Mouse (Mus musculus): Measurements from ENCODE around the gene 2300009A05Rik.

Gene 2300009A05Rik

DNA sequence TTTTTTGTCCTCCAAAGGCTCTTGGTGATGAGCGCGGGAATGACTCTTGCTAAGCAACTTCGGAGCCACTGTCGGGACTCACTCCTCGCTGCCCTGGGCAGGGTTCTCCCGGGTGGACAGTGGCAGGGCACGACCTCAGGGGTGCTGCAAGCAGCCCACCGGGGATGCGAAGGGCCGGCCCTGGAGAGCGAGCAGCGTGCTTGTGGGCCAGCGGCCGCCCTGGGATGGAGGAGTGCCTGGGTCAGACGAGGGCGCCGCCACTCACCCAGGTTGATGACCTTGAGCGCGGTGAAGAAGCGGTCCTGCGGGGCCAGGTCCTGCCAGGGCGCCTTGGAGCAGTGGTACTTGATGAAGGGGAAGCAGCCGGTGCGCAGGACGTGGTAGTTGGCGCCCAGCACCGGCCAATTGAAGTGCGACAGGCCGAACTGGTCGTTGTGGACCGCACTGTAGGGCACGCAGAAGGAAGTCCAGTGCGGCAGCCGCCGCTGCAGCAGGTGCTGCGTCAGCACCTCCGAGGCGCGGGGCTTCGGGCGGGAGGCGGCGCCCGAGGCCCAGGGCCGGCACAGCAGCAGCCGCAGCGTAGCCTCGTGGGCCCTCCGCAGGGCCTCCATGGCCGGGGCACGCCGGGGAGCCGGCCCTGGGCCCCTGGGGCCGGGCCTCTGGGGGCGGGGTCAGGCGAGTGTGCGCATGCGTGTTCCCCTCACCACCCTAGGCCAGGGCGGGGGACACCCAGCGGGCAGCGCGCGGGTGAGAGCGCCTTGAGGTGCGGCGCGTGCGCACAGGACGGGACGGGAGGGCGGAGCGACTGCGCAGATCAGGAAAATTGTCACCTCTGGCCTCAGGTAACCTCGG is at the start of gene 2300009A05Rik:
TSS of gene 2300009A05Rik (minus strand) at position 636 of the 852 bp plus-strand sequence.
- ChIA-PET CTCF (no interaction called here), POLR2A (no interaction called here)

GRCm38 (mm10) chr9:63443695-63444094 is 44.6 kb upstream of the 2300009A05Rik start:
- ChIA-PET POLR2A (no interaction called here), CTCF (no interaction called here)

DNA sequence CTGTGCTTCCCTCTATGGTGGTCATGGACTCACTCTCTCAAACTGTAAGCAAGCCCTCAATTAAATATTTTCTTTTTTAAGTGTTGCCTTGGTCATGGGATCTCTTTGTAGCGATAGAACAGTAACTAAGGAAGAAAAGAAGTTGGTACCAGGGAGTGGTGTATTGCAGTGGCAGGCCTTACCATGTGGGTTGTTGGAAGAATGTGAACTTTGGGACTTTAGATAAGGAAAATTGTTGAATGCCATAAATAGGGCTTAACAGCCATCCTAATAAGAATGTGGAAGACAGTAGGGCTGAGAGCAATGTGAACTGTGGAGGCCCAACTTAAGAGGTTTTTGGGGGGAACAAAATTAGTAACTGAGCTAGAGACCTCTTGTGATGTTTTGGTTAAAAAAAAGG is 31.6 kb upstream of the 2300009A05Rik start:
- CTCF ChIA-PET: no interaction called here
- POLR2A ChIA-PET: no interaction called here

DNA sequence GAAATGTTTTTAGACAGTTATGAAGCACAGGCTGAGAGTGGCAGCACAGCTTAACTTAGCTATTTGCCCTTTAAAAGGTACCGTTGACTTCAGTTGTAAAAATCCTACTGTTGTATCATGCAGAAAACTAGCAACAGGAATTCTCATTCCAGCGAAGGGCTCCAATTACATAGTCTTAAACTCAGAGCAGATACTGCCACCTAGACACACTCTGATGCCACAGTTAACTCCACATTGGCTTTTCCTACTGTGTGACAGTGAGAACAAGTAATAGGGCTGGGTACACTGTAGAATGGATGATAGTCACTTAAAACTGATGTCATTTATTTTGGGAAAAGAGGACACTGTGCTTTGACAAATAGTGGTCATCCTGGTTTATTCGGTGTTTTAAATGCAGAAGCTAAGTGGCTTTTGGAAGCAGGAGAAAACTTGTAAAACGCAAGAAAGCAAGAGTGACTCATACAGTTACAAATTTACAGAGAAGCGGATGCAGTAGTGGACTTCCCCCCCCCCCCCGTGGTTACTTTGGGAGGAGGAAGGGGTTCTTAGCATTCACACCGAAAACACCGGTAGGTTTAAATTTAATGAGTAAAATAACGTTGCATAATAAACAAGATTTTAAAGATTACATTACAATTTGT is 22.2 kb upstream of the 2300009A05Rik start:
- POLR2A ChIA-PET: no interaction called here
- CTCF ChIA-PET: no interaction called here

DNA sequence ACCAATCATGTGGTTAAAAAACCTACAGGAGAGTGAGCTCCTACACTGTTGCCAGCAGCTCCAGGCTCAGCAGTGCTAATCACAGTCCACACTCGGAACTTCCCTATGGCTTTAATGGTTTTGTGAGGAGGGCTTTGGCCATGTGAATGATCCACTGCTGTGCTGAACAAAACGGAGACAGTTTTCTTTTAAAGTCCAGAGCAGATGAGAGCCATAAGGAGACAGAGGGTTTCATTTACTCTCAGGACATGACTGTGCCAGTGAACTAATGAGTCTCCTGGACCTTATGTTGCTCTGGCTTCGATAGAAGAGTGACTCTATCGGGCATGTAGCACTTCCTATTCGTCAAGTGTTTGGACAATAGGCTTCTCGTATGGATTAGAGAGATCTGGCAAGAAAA is 21.4 kb upstream of the 2300009A05Rik start:
- CTCF ChIA-PET: interaction anchor here in 1 of 4 experiments (0.5 kb wide), 1 partner anchor 70 kb away, joined by 3 read pairs; no protein-coding TSS in a partner anchor
- POLR2A ChIA-PET: interaction anchor here in 1 of 4 experiments (1.0 kb wide), 1 partner anchor 8 kb away, joined by 4 read pairs; no protein-coding TSS in a partner anchor

DNA sequence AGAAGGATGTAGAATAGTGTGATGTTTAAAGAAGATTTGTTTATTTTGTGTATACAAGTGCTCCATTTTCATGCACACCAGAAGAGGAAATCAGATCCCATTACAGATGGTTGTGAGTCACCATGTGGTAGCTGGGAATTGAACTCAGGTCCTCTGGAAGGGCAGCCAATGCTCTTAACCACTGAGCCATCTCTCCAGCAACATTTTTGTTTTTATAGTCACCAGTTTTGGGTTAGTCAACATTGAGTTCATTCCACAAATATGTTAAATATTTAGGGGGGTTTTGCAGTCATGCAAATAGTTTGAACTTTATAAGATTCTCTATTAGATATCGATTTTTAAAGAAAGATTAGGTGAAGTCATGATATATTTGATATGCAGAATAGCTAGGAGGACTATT is 1.1 kb upstream of the 2300009A05Rik start:
- ChIA-PET CTCF (no interaction called here), POLR2A (no interaction called here)

- ChIA-PET CTCF (no interaction called here), POLR2A (interaction anchor here in 1 of 4 experiments (0.5 kb wide), 1 partner anchor 214 kb away, joined by 5 read pairs; no protein-coding TSS in a partner anchor)
Observed at GRCm38 (mm10) chr9:63399463-63399815, 393 bp upstream of the 2300009A05Rik start.

DNA sequence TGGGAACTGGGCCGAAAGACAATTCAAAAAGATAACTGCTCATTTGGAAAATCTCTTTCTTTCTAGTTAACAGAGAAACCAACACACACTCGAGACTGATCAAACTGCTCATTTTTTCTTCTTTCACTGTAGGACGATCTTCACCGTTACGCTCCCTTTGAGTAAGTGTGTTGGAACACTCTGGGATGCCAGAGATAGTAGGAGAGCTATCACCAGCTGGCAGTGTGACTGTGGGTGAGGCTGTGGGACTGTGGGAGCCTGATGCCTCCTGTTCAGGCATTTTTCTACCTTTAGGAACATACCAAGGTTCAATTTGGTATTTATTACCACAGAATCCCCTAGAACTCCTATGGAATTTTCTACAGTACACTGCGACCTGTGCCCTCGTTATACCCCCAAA is 3.4 kb downstream of the 2300009A05Rik start:
- ChIA-PET POLR2A (no interaction called here), CTCF (interaction anchor here in 1 of 4 experiments (0.7 kb wide), 1 partner anchor 636 kb away, joined by 4 read pairs; no protein-coding TSS in a partner anchor)

DNA sequence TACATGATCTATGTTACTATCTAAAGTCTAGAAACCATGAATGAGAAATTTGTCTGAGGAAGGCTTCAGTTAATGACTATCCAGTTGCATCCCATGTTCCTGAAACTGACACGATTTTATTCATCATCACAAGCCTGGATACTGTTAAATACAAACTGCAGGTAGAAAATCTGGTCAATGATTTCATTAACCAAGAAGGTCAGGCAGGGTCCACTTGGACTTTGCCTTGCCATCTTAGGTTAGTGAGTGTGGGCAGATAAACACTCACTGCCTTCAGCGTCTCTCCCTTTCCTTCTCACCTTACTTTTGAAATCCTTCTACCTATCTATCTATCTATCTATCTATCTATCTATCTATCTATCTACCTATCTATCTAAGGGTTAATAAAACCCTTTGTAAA is 7.7 kb downstream of the 2300009A05Rik start:
- POLR2A ChIA-PET: no interaction called here
- CTCF ChIA-PET: no interaction called here

DNA sequence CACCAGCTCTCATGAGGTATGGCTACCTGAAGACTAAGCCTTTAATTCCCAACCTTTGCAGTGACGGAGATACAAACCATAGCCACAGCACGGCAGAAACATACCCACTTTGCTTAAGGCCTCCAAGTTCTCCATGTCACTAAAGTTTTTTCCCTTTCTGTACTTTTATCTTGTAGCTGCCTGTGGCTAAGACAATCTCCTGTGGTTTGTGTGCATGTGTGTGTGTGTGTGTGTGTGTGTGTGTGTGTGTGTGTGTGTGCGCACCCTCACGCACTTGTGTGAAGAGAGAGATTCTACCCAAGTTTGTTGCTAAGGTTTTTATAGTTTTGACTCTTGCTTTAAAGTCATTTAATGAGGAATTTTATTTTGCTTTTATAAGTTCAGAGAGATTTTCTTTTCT is 16.3 kb downstream of the 2300009A05Rik start:
- POLR2A ChIA-PET: no interaction called here
- CTCF ChIA-PET: no interaction called here

DNA sequence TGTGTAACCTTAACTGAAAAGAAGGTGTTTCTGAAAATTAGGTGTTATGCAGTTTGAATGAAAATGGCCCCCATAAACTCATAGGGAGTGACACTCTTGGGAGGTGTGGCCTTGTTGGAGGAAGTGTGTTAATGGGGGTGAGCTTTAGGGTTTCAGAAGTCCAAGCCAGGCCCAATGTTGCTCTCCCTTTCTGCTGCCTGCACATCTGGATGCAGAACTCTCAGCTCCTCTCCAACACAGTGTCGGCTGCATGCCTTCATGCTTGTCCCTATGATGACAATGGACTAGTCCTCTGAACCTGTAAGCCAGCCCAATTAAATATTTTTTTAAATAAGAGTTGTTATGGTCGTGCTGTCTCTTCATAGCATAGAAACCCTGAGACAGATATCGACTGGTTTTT is 18.7 kb downstream of the 2300009A05Rik start:
- ChIA-PET POLR2A (no interaction called here), CTCF (no interaction called here)

DNA sequence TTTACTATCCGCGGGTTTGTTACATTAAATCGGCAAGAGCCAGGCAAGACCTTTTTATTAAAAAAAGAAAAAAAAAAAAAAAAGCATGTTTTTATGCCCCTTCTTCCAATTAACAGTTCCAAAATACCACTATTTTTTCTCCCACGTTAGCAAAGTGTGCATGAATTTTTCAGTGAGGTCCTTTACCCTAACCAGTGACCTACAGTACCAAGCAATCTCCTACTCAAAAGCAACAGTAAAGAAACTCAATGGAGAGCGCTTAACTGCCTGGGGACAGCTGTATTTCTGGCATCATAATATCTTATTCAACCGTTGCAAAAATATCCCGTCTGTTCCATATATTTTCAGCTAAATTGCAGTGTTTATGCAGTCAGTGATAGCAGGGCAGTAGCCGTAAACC is 20.9 kb downstream of the 2300009A05Rik start:
- POLR2A ChIA-PET: interaction anchor here in 3 of 4 experiments (0.6 to 1.9 kb wide), 14 partner anchors 10 to 689 kb away, joined by 3 to 6 read pairs (median 3); no protein-coding TSS in a partner anchor
- CTCF ChIA-PET: interaction anchor here in 1 of 4 experiments (0.7 kb wide), 1 partner anchor 87 kb away, joined by 5 read pairs; no protein-coding TSS in a partner anchor

GRCm38 (mm10) chr9:63377270-63378142 is 21.5 kb downstream of the 2300009A05Rik start, which contains the start of gene Map2k5:
Gene Map2k5 (minus strand): TSS chr9:63377902.
- POLR2A ChIA-PET: interaction anchor here (0.6 to 2.4 kb wide), 21 partner anchors 10 to 689 kb away, joined by 3 to 6 read pairs (median 3); no protein-coding TSS in a partner anchor
- CTCF ChIA-PET: interaction anchor here in 1 of 4 experiments (0.7 kb wide), 1 partner anchor 87 kb away, joined by 5 read pairs; no protein-coding TSS in a partner anchor

- CTCF ChIA-PET: interaction anchor here in 2 of 4 experiments (0.5 to 0.6 kb wide), 2 partner anchors 147 to 483 kb away, joined by 4 read pairs; no protein-coding TSS in a partner anchor
- POLR2A ChIA-PET: interaction anchor here in 2 of 4 experiments (0.6 to 2.2 kb wide), 3 partner anchors 13 to 30 kb away, joined by 4 to 6 read pairs (median 4); no protein-coding TSS in a partner anchor
Observed at GRCm38 (mm10) chr9:63373315-63373714, 25.7 kb downstream of the 2300009A05Rik start.

DNA sequence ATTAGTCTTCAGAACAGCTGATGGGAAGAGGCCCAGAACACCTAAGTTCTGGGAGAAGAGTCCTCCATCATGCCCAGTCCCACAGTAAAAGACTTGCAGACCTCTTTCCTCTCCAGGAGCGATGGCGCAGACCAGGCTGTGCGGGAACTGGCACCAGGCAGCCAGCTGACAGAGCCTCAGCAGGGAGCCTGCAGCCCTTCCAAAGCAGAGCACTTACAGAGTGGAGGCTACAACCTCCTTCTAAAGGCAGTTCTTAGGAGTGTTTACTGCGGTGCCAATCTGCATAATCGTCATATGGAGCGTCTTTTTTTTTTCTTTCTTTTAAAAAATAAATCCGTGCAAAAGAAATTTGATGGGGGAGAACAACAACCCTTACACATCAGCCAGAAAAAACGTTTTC is 26.5 kb downstream of the 2300009A05Rik start:
- CTCF ChIA-PET: interaction anchor here in 2 of 4 experiments (0.6 to 0.7 kb wide), 2 partner anchors 12 to 234 kb away, joined by 3 to 4 read pairs; no protein-coding TSS in a partner anchor
- POLR2A ChIA-PET: interaction anchor here in 3 of 4 experiments (0.6 to 2.2 kb wide), 4 partner anchors 12 to 882 kb away, joined by 4 to 6 read pairs (median 5); no protein-coding TSS in a partner anchor

- POLR2A ChIA-PET: interaction anchor here in 2 of 4 experiments (0.7 to 2.8 kb wide), 4 partner anchors 13 to 214 kb away, joined by 4 to 6 read pairs (median 5); no protein-coding TSS in a partner anchor
- CTCF ChIA-PET: no interaction called here
Observed at GRCm38 (mm10) chr9:63360410-63360809, 38.6 kb downstream of the 2300009A05Rik start.

DNA sequence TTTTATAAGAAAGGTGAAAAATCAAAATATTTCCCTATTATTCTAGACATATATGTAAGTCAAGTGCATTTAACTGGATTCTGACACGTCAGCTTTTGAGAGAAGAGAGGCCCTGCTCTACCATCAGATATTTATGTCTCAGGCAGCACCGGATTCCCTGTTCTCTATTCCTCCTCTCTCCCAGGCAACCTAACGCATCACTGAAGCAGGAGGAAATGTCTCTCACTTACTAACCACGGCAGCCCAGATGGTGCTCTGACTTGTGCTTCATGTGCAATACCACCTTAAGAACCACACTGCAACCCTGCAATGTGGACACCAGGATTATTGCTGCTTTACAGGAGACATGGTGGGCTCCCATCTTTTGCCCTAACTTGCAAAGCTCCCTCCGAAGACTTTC is 40.0 kb downstream of the 2300009A05Rik start:
- ChIA-PET CTCF (no interaction called here), POLR2A (no interaction called here)

DNA sequence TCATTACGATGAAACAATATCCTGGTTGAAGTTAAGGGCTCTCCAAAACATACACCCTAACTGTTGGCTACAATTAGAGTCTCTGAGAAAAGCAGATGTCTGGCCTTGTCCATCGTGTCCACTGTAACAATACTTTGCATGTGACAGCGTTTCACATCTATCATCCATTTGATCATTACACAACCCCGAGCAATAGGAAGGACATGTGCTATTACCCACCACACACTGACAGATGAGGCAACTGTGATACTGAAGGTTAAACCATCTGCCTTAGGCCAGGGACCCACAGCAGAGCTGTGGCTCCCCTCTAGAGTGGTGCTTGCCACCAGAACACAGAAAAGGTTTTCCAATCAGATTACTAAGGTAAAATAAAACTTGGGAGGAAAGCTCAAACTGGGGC is 42.3 kb downstream of the 2300009A05Rik start:
- ChIA-PET CTCF (no interaction called here), POLR2A (interaction anchor here in 1 of 4 experiments (1.2 kb wide), 2 partner anchors 14 to 35 kb away, joined by 3 to 4 read pairs; no protein-coding TSS in a partner anchor)

DNA sequence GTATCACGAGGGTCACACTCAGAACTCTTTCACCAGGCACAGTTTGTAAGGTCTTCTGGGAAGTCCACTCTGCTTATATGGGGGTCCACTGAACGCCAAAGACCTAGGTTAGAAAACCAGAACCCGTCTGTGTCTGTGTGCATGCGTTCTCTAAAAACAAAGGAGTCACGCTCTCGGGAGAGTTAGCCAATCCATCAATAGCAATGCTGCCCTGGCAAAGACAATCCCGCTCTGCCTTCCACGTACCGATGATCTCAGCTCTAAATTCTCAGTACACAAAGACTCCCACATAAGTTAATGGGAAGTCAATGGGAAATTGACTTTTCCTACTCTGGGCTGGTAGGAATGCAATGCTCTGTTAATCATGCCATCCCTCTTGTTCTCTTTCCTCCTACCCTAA is 42.8 kb downstream of the 2300009A05Rik start:
- ChIA-PET CTCF (interaction anchor here in 1 of 4 experiments (0.6 kb wide), 1 partner anchor 187 kb away, joined by 3 read pairs; no protein-coding TSS in a partner anchor), POLR2A (interaction anchor here in 1 of 4 experiments (1.2 kb wide), 1 partner anchor 14 kb away, joined by 3 read pairs; no protein-coding TSS in a partner anchor)

All from embryonic stem cell, embryonic (primary cell).